Mouse (Mus musculus) kidney, adult 2 months (tissue): ENCODE data around the gene Arl5b. TPM values are rescaled to one million over a fixed set of nuclear protein-coding genes. Genes with fewer than 3 reads are reported as not detected.

ENCODE experiments used
- DNase-seq: peaks from one replicate; pipeline ENCODE4 v3.0.0; 2021
- H3K27ac ChIP-seq: fragments of 200-500 bp; 2 replicates; pipeline ENCODE4 v1.5.1; 2012; ENCODE audit warnings: low read depth, low read length, control low read depth, inconsistent platforms; ENCODE audit not compliant: insufficient read depth
- H3K27me3 ChIP-seq: fragments of 200-500 bp; replicated peaks from 2 replicates; pipeline ENCODE4 v1.6.1; 2012; ENCODE audit warnings: mild to moderate bottlenecking, moderate library complexity, low read length, inconsistent platforms; ENCODE audit not compliant: control insufficient read depth, insufficient read depth
- H3K36me3 ChIP-seq: fragments of 200-500 bp; 2 replicates; pipeline ENCODE4 v1.6.1; 2012; ENCODE audit warnings: mild to moderate bottlenecking, moderate library complexity, low read length, inconsistent platforms; ENCODE audit not compliant: control insufficient read depth, insufficient read depth
- H3K4me1 ChIP-seq: fragments of 200-500 bp; 2 replicates; pipeline ENCODE4 v1.6.1; 2011; ENCODE audit warnings: low read length; ENCODE audit not compliant: control insufficient read depth, insufficient read depth
- H3K4me3 ChIP-seq: fragments of 200-500 bp; 2 replicates; pipeline ENCODE4 v1.5.1; 2011; ENCODE audit warnings: mild to moderate bottlenecking, low read depth, low read length, control low read depth; ENCODE audit not compliant: insufficient read depth
- CTCF ChIP-seq: fragments of 200-500 bp; conservative IDR thresholded peaks from 2 replicates; pipeline ENCODE4 v1.5.1; 2011; ENCODE audit warnings: low read depth, mild to moderate bottlenecking, control low read depth, low read length, moderate library complexity, mixed read lengths; ENCODE audit not compliant: insufficient read depth, insufficient read length
- POLR2A ChIP-seq: fragments of 200-500 bp; IDR thresholded peaks from one replicate; pipeline ENCODE4 v1.6.1; 2011; ENCODE audit warnings: low read depth, low read length, control low read depth
- WGBS: fragments of 180-500 bp; shearing (Covaris S2); methylation state at CpG from one replicate; pipeline ENCODE4 v1.1.7; 2018; 5-methylcytosine and 5-hydroxymethylcytosine counted together
- polyA plus RNA-seq: library from polyadenylated mRNA; depleted of rRNA; stranded (reverse); fragments of >200 nt; gene quantifications from 2 replicates; pipeline ENCODE4 v1.2.3, GENCODE M21; 2012; rRNA removed

The Arl5b gene
- polyA plus RNA-seq, 1 experiment: 5.8 TPM

DNA sequence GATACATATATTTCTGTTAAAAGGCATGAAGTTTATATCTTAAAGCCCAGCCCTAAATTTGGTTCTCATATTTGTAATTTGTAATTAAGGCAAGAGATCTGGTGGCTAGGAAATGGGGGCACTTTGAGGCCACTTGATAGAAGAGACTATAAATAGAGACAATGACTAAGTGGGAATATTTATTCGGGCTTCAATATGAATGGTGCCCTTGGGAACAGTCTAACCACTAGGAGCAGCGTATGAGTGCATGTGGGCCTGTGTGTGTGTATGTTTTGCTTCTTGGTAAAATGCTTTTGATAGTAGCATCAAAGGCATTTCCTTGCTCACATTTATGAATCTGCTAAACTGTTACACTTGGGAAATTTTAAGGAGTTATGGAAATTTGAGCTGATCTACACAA, 62.1 kb downstream of the Arl5b start:
- no peak for TF ChIP-seq CTCF
- no peak for TF ChIP-seq POLR2A
- H3K27me3 ChIP-seq: no peaks in the 10 kb centered on the region
- no peak for DNase-seq
- no peaks in the 10 kb centered on the region for H3K4me1 ChIP-seq
- H3K36me3 ChIP-seq: no peaks in the 10 kb centered on the region
- no peak overlapping the region for H3K4me3 ChIP-seq
- 58% methylated on average over 2 of the region's 2 CpGs for WGBS
- no peak overlapping the region for H3K27ac ChIP-seq

DNA sequence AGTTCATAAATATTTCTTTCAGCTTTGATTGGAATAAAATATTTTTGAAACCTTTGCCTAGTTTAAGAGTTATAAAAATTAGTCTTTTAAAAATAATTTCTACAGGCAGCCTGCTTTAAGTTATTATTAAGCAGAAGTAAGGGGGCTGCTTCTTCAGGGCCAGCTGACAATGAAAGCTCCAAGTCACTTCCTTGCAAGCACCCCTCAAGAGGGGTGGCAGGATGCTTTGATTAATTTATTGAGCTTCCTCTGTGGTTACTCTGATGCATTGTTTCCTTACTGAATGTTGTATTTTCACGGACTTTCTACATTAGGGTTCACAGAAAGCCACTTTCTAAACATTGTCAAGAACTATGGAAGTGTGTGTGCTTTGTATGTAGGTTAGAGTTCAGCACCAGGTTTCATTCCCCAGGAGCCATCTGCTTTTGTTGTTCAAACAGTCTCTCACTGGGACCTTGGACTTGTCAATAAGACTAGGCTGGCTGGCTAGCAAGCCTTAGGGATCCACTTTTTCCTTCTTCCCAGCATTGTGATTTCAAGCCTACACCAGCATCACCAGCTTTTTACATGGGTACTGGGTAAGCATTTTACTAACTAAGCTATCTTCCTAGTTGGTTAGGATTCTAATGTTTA, 62.7 kb downstream of the Arl5b start:
- TF ChIP-seq CTCF (no peak), POLR2A (no peak)
- Histone ChIP-seq H3K36me3 (no peaks in the 10 kb centered on the region), H3K4me1 (no peaks in the 10 kb centered on the region), H3K4me3 (no peak overlapping the region), H3K27ac (no peak overlapping the region), H3K27me3 (no peaks in the 10 kb centered on the region)
- no peak for DNase-seq
- 47% methylated on average over 1 of the region's 1 CpGs for WGBS

DNA sequence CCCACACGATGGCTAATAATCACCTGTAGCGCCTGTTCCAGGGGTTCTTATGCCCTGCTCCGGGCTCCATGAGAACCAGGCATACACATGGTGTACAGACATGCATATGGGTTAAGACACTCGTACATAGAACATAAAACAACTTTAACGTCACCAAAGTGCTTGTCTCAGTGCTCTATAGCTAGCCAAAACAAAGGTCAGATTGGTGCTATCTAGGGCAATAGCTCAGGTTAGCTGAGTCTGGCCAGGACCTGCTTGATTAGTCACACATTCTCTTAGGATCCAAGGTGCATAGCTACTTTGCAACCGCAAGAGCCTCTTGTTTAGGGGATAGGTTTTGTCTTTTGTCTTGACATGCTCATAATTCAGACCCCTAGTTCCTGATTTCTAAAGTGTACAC, 63.5 kb downstream of the Arl5b start:
- Histone ChIP-seq H3K27ac (no peak overlapping the region), H3K27me3 (no peaks in the 10 kb centered on the region), H3K36me3 (no peaks in the 10 kb centered on the region), H3K4me3 (no peak overlapping the region), H3K4me1 (no peaks in the 10 kb centered on the region)
- 86% methylated on average over 6 of the region's 6 CpGs for WGBS
- TF ChIP-seq POLR2A: no peak
- no peak for TF ChIP-seq CTCF
- no peak for DNase-seq

DNA sequence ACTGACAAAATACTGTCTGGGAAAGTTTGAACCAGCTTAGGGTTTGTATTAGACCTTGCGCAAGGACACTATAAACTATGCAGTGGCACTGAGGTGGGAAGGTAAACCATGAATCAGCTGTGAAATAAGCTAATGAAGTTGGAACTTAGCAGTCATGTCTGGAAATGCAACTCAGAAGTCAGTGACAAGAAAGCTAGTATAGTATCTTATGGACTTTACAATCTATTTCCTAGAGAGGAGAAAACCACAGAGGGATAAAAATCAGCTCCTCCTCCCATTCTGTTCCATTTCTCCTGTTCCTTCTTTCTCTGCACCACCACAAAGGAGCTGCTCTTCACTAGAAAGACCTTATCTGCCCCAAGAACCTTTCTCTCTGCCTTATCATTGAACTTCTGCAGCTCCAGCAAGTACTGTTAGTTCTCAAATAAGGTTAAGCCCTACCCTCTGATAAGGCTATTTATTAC, 72.1 kb downstream of the Arl5b start:
- Histone ChIP-seq H3K27me3 (no peaks in the 10 kb centered on the region), H3K27ac (no peak overlapping the region), H3K4me3 (no peak overlapping the region), H3K36me3 (no peaks in the 10 kb centered on the region), H3K4me1 (no peaks in the 10 kb centered on the region)
- TF ChIP-seq CTCF (no peak), POLR2A (no peak)
- 100% methylated on average over 1 of the region's 1 CpGs for WGBS
- DNase-seq: no peak

Other genes starting within 250 kb of the Arl5b start
- 1.4 and 3.8 TPM in 2 replicates for gene Nsun6, start 5.7 kb downstream of the Arl5b start, polyA plus RNA-seq